Mouse (Mus musculus) midbrain, embryonic 13.5 days (tissue): Measurements from ENCODE around the gene Ddx49. TPM values are rescaled to one million over a fixed set of nuclear protein-coding genes. Genes with fewer than 3 reads are reported as not detected.

Experiments used
- ATAC-seq: fragments of 200-750 bp; cut with Nextera tagmentation; 2 replicates; pipeline ENCODE4 v1.8.0; 2017; ENCODE audit warnings: mild to moderate bottlenecking, moderate TSS enrichment, moderate library complexity
- H3K27ac ChIP-seq: fragments of 300-500 bp; sonication (generic); 2 replicates; pipeline ENCODE4 v1.5.1; 2015; ENCODE audit warnings: inconsistent platforms, mild to moderate bottlenecking, moderate library complexity
- H3K27me3 ChIP-seq: fragments of 300-500 bp; sonication (generic); 2 replicates; pipeline ENCODE4 v1.6.1; 2015; ENCODE audit warnings: mild to moderate bottlenecking, inconsistent platforms
- H3K36me3 ChIP-seq: fragments of 300-500 bp; sonication (generic); 2 replicates; pipeline ENCODE4 v1.6.1; 2015; ENCODE audit warnings: mild to moderate bottlenecking, inconsistent platforms
- H3K4me1 ChIP-seq: fragments of 300-500 bp; sonication (generic); replicated peaks from 2 replicates; pipeline ENCODE4 v1.6.1; 2015; ENCODE audit warnings: inconsistent platforms
- H3K4me2 ChIP-seq: fragments of 300-500 bp; sonication (generic); replicated peaks from 2 replicates; pipeline ENCODE4 v1.6.1; 2015; ENCODE audit warnings: moderate library complexity, mild to moderate bottlenecking, inconsistent platforms
- H3K4me3 ChIP-seq: fragments of 300-500 bp; sonication (generic); replicated peaks from 2 replicates; pipeline ENCODE4 v1.5.1; 2015; ENCODE audit warnings: mild to moderate bottlenecking, inconsistent platforms
- H3K9ac ChIP-seq: fragments of 300-500 bp; sonication (generic); replicated peaks from 2 replicates; pipeline ENCODE4 v1.6.1; 2015; ENCODE audit warnings: mild to moderate bottlenecking, inconsistent platforms
- H3K9me3 ChIP-seq: fragments of 300-500 bp; sonication (generic); 2 replicates; pipeline ENCODE4 v1.6.1; 2016; ENCODE audit warnings: mild to moderate bottlenecking, inconsistent platforms
- WGBS: fragments of 180-500 bp; shearing (Covaris S2); methylation state at CpG from one replicate; pipeline ENCODE4 v1.1.7; 2015; 5-methylcytosine and 5-hydroxymethylcytosine counted together
- polyA plus RNA-seq: library from polyadenylated mRNA; unstranded; fragments of >200 nt; fragmentation: Nextera tagmentation; extraction: Ambion mirVana; gene quantifications from 2 replicates; pipeline ENCODE4 v1.2.1, GENCODE M21; 2015

Gene Ddx49
- polyA plus RNA-seq, 1 experiment from 2014 or later, result 50.0 TPM

GRCm38 (mm10) chr8:70247841-70248240 lies 54.4 kb downstream of the Ddx49 start:
- peak; percentile 34; the same call in 1 of the 2 replicates for ATAC-seq
- no peaks in the 10 kb centered on the region for H3K9me3 ChIP-seq
- H3K27me3 ChIP-seq, result no peaks in the 10 kb centered on the region
- H3K4me1 ChIP-seq, result peaks cover 39% of the 10 kb centered on the region
- WGBS, result 68% methylated on average over 3 of the region's 3 CpGs
- H3K4me3 ChIP-seq, result no peak overlapping the region
- H3K9ac ChIP-seq, result no peak overlapping the region
- no peak overlapping the region for H3K4me2 ChIP-seq
- H3K27ac ChIP-seq, result no peak overlapping the region
- H3K36me3 ChIP-seq, result peaks cover 85% of the 10 kb centered on the region

DNA sequence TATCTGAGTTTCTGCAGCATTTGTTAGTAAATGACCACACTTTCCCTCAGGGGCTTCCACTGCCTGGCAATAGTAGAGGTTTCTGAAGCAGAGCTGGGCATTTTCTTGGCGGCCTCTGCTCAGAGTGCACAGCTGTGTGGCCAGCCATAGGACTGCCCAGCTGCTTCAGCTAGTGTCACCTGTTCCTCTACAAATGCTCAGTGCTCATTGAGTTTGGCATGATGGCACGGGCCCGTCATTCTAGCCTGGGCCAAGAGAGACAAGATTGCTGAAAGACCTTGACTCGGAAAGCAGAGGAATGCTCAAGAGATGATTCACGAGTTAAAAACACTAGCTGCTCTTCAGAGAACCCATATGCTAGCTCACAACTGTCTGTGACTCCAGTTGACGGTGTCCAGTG lies 55.7 kb downstream of the Ddx49 start:
- WGBS, result 95% methylated on average over 6 of the region's 6 CpGs
- H3K9me3 ChIP-seq, result no peaks in the 10 kb centered on the region
- no peak overlapping the region for H3K9ac ChIP-seq
- no peak overlapping the region for H3K4me2 ChIP-seq
- H3K4me3 ChIP-seq, result no peak overlapping the region
- H3K4me1 ChIP-seq, result peaks cover 39% of the 10 kb centered on the region
- ATAC-seq, result no peak
- H3K27ac ChIP-seq, result no peak overlapping the region
- peaks cover 85% of the 10 kb centered on the region for H3K36me3 ChIP-seq
- H3K27me3 ChIP-seq, result no peaks in the 10 kb centered on the region

Other genes with a start within 250 kb of the Ddx49 start
- 1.8 TPM in 2 replicates for gene Tm6sf2, start 229.6 kb downstream of the Ddx49 start, polyA plus RNA-seq
- 0.39 and 0.40 TPM in 2 replicates for gene Hapln4, start 219.0 kb downstream of the Ddx49 start, polyA plus RNA-seq
- gene Ncan, start 181.6 kb downstream of the Ddx49 start, polyA plus RNA-seq, result 139 and 146 TPM in 2 replicates
- gene Nr2c2ap, start 171.2 kb downstream of the Ddx49 start, polyA plus RNA-seq, result 27.2 and 30.4 TPM in 2 replicates
- gene Rfxank, start 163.3 kb downstream of the Ddx49 start, polyA plus RNA-seq, result 12.5 and 13.4 TPM in 2 replicates
- gene Borcs8, start 163.0 kb downstream of the Ddx49 start, polyA plus RNA-seq, result 53.0 and 56.5 TPM in 2 replicates
- 0.26 and 0.59 TPM in 2 replicates for gene Mef2b, start 162.8 kb downstream of the Ddx49 start, polyA plus RNA-seq
- 44.6 and 49.5 TPM in 2 replicates for gene Tmem161a, start 130.1 kb downstream of the Ddx49 start, polyA plus RNA-seq
- 4.3 and 4.4 TPM in 2 replicates for gene Slc25a42, start 90.2 kb downstream of the Ddx49 start, polyA plus RNA-seq
- gene Sugp2, start 68.3 kb downstream of the Ddx49 start, polyA plus RNA-seq, result 84.2 and 86.0 TPM in 2 replicates
- 74.2 and 77.6 TPM in 2 replicates for gene Armc6, start 68.0 kb downstream of the Ddx49 start, polyA plus RNA-seq
- gene Homer3, start 19.7 kb downstream of the Ddx49 start, polyA plus RNA-seq, result 57.7 and 61.5 TPM in 2 replicates
- 273 and 290 TPM in 2 replicates for gene Cope, start within 50 bp of the Ddx49 start, polyA plus RNA-seq
- 23.7 and 26.2 TPM in 2 replicates for gene Cers1, start 13.3 kb upstream of the Ddx49 start, polyA plus RNA-seq
- gene Gdf1, start 27.3 kb upstream of the Ddx49 start, polyA plus RNA-seq, result 3.7 and 6.0 TPM in 2 replicates
- gene Upf1, start 50.8 kb upstream of the Ddx49 start, polyA plus RNA-seq, result 15.5 and 18.1 TPM in 2 replicates
- gene Comp, start 71.1 kb upstream of the Ddx49 start, polyA plus RNA-seq, result 0.21 and 0.42 TPM in 2 replicates
- 33.9 and 36.1 TPM in 2 replicates for gene Crtc1, start 137.1 kb upstream of the Ddx49 start, polyA plus RNA-seq
- 19.3 and 22.2 TPM in 2 replicates for gene Klhl26, start 174.5 kb upstream of the Ddx49 start, polyA plus RNA-seq
- gene Tmem59l, start 184.9 kb upstream of the Ddx49 start, polyA plus RNA-seq, result 60.6 and 61.5 TPM in 2 replicates
- 0.97 and 1.1 TPM in 2 replicates for gene Crlf1, start 190.7 kb upstream of the Ddx49 start, polyA plus RNA-seq
- 152 and 155 TPM in 2 replicates for gene Rex1bd, start 204.3 kb upstream of the Ddx49 start, polyA plus RNA-seq
- 680 and 755 TPM in 2 replicates for gene Uba52, start 208.3 kb upstream of the Ddx49 start, polyA plus RNA-seq
- gene Fkbp8, start 225.2 kb upstream of the Ddx49 start, polyA plus RNA-seq, result 370 and 392 TPM in 2 replicates
- gene Kxd1, start 225.5 kb upstream of the Ddx49 start, polyA plus RNA-seq, result 44.5 and 48.1 TPM in 2 replicates
- 17.8 and 18.0 TPM in 2 replicates for gene Ell, start 237.0 kb upstream of the Ddx49 start, polyA plus RNA-seq